Mouse (Mus musculus): Measurements from ENCODE around the gene Mpzl1.

Gene Mpzl1

DNA sequence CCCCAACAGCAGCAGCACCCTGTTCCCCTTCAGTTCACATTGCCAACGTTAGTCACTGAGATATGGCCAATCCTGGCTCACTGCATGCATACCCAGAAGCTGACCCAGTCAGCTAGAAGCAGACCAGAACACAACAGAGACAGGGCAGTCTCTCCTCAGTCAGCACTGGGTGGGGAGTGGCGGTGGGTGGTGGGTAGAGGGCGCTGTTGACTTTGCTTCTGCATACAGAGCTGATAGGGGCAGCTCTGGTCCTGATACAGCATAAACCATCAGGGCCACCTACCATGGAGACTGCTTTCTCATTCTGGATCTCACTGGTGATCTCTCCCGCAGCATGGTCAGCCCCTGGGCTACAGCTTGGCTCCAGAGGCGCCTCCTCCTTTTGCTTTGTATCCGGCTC, 20.7 kb upstream of the Mpzl1 start:
- no peak for DNase-seq

DNA sequence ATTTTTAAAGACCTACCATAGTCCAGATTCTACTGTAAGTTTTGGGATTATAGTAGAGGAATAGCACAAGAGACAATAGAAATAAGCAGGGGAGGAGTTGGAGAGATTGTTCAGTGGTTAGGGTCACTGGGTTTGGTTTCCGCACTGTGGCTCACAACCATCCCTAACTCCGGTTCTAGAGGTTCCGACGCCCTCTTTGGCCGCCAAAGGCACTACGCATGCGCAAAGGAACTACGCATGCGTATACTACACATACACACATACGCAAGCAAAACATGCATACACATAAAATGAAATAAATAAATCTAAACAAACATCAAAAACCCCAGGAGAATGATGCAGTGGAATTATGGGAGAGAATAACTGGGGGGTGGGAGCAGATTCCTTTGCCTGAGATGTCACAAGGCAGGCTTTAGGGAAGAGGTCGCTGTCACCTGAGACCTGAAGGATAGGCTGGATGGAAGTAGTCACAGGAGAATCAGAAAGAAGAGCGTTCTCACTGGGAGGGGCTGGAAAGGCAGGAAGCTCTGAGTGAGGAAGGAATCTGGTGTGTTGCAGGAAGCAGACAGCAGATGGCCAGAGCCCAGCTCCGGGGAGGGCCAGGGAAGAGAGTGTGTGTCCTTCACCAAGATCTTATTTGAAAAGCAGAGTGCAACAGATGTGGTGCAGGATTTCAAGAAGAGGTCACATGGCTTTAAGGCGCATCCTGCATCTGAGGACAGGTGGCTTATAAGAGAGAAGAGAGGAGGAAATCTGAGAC, 19.0 kb upstream of the Mpzl1 start:
- no peak for DNase-seq

DNA sequence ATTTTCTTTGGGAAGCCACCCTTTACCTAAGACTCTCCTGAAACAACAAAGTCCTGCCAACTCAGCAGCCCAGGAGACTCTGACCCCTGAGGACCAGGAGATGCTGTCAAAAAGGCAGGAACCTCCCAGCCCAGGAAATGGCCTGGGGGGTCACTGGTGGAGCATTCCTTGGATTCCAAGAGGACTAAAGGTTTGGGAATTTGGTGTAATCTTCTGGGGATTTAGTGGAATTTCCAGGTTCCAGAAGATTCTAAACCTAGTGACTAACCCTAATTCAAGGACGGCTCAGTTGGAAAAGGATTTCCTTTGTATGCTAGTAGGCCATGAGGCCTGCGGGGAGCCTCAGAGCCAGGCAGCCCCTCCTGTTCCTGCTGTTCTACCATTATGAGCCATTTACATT, 18.2 kb upstream of the Mpzl1 start:
- no peak for DNase-seq

DNA sequence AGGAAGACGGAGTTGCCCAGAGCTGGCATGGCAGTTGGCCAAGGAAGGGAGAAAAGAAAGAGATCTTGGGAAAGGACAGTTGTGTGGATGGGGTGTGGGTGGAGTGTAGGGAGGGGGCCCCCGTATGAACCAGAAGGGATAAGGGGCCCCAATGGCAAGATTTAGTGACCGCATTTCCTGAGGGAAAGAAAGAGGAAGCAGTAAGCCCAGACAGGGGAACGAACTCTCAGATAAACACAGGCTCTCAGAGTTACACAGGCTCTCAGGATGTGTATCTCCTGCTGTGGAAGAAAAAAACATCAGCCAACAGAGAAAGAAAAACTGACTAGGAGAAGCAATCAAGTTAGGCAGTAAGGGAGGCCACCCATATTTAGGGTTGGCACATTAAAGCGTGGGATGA, 16.8 kb upstream of the Mpzl1 start:
- no peak for DNase-seq

DNA sequence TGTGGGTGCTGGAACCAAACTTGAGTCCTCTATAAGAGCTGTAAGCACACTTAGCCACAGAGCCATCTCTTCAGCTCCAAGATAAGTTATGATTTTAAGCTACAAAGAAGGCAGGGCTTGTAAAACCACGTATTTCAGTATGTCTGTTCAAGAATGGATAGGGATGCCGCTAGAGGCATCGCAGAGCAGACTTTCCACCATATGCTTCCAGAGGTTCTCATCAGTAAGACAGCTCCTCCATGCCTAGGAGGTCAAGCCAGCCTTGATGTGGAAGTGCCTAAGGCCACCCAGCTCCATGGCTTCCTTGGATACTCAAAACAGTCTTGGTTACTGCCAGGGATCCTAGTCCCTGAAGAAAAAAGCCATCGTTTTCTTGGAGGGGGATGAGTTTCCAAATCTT, 10.8 kb upstream of the Mpzl1 start:
- DNase-seq, result no peak

DNA sequence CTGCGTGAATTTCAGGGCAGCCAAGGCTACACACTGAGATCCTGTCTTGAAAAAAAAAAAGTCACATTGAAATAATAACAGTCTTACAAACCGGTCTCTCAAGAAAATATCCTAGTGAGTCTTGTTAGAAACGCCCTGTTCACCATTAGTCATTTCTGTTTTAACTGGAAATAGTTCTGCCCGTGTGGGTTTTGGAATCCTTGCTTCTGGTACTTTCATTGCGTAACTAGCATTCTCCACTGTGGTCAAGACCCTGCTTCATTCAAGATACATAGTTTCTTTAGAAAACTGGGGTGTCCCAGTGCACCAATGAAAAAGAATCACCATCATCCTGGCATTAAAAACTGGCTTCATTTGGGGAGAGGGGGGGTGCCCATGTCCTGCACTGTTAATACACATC, 9.4 kb upstream of the Mpzl1 start:
- no peak for DNase-seq

DNA sequence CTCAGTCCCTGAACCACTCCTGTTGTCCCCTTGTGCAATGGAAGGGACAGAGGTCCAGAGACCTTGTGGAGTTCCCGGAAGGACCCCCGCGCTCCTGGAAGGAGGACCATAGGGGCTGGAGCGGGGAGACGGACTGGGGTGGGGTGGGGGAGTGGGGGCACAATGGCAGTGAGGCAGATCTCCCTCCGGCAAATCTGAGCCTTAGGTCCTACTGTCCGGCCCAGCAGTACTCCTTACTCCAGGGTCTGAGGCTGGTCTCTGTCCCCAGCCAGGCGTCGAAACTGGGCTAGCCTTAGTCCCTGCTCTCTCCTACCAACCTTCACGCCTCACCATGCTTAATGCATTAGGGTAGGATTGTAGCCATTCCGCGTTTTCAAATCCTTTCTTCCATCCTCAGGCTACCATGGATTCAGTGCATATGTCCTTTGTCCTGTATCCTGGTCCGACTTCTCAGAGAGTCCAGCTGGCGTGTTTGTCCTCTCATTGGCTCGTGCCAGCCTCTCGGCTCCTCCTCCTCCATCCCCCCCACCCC, 8.5 kb upstream of the Mpzl1 start:
- peak; percentile 45 to 55 for DNase-seq

DNA sequence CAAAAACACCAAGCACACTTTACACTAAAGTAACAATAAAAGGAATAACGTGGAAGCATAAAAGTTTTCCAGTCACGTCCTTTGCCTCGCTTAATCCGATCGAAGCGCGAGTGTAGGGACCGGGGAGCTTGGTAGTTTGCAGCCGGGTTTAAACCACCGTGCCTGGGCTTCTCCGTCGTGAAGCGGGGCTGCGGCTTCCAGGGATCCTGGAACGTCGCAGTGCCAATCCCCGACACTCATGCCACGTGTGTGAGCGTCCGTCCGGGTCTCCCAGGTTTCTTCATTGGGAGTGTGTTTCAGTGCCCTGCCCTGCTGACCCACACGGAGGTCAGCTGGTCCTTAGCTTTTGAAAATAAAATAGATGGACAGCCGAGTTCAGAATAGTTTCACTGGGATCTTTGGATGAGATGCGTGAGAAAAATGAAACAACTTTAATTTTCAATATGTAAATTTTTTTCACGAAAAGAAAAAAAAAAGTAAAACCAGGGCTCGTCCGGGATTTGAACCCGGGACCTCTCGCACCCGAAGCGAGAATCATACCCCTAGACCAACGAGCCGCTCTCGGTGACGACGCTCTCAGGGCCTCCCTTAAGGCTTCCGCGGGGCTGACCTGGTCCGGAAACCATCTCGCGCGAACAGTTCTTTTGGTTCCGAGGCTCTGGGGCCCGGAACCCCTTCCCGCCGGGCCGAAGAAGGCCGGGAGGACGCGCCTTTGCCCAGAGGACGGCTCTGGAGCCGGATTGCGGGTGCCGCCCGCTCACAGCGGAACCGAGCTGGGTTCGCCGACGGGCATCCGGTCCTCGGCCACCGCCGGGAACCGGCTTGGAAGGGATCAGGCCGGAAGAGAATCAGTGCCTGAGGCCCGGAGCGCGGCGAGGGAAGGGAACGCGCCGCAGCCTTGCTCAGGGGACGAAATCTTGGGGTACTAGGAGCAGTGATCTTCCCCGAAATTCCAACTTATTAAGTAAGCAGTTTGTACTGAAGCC, 7.7 kb upstream of the Mpzl1 start:
- peak; percentile 90 to 93 for DNase-seq

DNA sequence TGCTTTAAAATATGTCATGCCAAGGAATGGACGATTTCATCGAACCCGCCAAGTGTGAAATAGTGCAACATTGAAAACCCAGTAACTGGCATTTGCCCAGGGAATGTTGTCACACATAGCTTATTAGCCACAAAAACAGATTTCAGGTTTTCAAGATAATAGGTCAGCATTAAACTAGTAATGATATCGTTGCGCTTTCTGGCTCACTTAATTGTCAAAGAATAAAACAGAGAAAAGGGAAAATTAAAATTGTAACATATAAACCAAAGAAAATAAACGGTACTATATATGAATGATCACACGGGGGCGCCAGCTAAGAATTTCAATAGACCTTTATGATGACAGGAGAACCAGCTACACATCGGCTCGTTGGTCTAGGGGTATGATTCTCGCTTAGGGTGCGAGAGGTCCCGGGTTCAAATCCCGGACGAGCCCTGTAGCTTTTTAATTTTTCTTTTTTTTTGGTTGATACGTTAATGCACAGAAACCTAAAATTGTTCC, 7.0 kb upstream of the Mpzl1 start:
- peak; percentile 68 to 76 for DNase-seq

DNA sequence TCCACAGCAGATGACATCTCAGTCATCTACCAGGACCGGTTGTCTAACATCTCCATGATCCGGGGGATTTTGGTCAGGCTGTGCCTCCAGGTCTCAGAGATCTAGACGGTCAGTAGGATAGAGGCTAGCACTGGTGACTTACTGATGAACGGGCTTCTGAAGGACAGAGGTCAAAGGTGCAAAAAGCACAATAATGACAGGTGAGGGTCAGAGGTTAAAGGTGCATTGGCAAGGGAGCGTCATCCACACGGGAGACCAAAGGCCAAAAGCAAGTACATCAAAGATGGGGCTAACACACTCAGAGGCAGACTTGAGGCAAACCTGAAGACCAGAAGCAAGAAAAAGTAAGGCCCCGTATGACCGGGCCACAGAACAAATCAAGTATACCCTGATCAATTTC, 2.0 kb upstream of the Mpzl1 start:
- no peak for DNase-seq

DNA sequence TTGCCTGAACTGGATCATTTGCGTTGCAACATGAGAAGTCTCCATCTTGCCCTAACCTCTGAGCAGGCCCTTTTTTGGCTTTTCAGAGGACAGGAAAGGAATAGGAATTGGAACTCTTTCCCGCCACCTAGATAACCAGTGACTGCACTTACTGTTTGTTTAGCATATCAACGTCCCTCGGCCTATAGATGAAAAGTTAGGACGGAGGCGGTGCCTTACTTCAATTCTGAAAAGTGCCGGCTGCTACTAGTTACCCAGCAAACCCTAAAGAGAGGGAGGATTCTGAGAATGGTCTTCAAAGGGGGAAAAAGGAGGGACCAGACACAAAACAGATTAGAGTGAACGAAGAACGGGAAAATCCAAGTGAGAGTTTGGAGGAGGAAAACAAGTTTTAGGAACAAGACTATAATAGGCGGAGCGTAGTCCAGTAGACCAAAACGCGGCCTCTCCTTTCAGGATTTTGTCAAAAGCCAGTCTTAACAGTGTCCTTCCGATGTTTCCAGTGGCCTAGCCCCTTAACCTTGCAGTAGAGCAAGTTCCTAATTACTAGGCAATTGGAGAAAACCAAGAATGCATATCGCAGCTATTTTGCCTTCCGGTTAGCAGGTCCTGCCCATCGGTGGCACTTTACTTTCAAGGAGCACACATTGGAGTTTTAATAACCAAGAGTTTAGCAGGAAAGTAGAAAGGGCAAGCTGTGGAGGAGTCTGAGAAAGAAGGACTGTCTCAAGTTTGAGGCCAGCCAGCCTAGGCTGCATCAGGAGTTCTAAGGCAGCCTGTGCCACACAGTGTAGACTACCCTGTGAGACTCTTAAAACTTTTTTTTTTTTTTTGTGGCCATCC, 938 bp upstream of the Mpzl1 start:
- no peak for DNase-seq

DNA sequence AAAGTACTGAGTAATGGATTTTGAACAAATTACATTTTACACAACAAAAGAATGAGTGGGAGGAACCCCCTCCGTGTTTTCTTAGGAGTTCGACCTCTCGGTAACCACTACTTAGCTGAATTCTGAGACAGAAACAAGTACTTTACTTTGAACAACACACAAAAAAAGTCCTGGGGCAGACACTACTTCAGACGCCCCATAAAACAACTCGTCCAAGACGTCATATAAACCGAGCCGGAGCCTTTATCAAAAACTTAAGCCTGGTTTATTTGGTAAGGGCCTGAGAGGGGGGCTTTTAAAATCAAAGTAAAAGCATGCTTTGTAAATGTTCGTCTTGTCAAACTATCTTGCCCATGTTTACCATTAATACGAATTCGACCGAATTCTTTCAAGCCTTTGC, 993 bp downstream of the Mpzl1 start:
- no peak for DNase-seq

DNA sequence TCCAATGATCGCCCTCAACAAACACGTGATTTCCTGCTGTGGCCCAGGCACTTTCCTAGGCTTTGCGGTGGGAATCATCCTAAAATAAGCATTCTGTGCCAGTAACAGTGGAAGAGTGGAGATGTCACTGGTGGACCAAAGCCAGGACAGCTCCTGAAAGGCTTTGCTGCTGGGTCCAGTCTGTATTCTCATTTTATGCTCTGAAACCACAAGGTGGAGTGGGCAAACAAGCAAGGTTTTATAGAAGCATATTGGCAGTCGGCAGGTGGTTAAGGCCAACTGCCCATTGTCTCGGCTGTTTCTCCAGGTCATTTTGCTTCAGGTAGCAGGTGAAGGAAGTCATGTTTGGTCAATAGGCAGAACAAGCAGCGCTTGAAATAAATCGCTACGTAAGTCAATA, 3.2 kb downstream of the Mpzl1 start:
- DNase-seq, result peak in 1 of 2 experiments; percentile 43

DNA sequence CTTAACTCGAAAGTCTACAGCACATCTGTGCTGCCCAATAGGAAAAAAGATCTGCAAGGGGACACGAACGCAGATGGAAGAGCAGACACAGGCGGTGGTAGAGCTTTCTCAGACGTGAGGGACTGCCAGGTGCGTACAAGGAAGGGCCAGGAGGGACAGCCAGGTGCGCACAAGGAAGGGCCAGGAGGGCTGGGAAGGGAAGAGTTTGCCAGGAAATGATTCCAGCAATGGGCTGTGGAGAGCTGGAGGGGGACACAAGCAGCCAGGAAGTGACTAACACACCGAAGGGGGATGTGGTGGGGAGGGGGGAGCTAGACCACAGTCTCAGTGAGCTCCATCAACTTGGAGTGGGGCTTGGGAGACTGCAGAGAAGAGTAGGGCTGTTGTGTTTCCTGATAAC, 4.4 kb downstream of the Mpzl1 start:
- no peak for DNase-seq

DNA sequence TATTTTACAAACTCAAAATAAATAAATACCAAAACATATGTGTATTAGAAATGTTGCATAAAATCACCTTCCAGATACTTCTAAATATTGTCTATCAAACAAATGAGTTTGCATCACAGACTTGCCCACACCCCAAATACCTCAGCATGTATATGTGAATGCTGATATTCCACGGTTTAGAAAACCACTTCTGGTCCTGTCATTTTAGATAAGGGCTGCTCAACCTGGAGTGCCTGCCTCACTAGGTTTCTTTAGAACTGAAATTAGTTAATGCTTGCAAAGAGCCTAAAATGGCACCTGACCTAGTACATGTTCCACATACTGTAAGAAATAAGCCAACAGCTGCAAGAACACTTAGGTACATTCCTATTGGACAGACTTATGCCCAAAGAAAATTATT, 5.7 kb downstream of the Mpzl1 start:
- no peak for DNase-seq

DNA sequence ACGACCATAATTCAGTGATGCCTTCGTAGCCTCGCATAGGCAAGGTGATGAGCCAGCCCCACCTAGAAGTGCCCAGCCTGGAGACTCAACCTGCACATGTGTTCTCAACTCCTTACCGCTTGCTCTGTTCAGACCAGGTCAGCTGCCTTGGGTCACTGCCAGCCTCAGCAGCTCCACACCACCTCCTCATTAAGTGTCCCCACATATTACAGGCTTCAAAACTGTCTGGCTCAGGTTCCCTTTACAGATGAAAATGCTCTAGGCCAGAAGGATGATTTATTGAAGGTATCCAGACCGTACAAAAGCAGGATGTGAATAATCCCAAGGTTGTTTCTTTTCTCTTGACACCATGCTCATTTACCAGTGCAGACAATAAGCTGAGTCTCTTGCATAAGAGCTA, 8.4 kb downstream of the Mpzl1 start:
- no peak for DNase-seq

DNA sequence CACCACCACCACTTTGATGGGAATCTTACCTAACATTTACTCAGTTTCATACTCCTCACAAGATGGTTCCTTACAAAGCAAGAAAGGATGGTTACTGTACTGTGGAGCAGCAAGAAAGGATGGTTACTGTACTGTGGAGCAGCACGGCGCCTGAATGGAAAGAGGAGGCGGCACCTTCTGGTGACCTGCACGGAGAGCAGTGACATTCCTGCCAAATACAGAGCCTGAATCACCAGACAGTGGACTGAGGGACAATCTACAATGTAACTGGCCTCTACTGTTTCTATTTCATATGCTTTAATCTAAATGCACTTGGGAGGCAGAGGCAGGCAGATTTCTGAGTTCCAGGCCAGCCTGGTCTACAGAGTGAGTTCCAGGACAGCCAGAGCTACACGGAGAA, 9.3 kb downstream of the Mpzl1 start:
- DNase-seq, result no peak

DNA sequence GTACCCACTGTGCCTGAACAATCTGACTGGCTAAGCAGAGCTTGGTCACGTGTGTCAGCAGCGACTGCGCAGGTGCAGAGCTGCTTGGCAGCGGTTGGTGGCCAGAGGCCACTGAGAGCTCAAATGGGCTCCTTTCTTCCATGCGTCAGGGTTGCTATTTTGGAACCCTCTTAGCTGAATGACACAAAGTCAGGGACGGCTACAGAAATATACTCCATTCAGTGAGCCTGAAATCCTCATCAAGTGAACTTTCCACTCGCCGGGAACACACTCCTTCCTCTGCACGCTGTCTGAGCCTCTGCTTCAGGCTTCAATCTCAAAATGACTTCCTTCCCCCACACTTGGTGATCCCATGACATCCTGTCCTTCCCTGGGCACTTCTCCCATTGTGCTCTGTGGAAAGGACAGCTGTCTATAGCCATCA, 16.1 kb downstream of the Mpzl1 start:
- peak in 1 of 2 experiments; percentile 54 for DNase-seq

DNA sequence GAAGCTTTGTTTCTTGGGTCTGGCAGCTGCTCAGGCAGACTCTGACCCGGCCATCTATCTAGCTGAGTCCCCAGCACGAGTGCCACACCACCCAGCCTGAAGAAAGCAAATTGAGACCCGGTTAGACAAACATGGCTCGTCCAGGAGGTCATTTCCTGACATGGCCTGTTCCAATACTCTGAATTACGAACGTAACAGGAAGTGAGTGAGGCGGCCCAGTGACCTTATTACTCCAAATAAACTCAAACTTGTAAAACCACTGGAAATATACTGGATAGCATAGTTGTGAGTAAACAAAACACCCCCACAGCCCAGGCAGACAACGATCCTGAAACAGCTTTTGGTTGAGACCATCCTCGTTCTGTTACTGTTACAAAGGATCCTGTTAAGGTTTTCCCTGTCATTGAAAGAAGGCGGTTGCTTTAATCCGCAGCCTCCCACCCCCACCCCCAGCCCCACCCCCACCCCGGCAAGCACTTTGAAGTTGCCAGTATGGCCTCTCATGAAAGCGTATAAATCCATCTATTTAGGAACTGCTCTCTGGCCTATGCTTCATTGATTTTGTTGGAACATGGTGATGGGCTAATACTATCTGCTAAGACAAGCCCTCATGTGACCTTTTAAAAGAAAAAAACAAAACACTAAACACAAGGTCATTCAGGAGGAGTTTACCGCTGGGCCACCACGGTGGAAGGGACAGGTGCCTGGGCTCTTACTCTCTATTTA, 17.0 kb downstream of the Mpzl1 start:
- peak; percentile 35 to 64 for DNase-seq

DNA sequence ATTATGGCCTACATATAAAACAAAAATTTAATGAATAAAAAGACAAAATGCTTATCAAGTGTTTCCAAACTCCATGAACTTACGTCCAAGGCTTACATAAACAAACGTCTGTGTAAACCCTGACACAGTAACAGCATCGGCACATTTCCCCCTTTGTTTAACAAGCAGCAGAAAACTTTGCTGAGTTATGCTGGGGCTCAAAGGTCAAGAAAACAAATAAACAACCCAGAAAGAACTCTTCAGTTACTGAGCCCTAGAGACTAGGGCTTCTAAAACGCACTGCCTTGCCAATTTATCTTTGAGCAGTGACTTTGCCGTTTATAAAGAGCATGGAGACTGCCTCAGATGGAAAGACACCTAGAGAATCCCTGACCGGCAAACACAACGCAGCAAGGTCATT, 17.7 kb downstream of the Mpzl1 start:
- DNase-seq, result no peak

DNA sequence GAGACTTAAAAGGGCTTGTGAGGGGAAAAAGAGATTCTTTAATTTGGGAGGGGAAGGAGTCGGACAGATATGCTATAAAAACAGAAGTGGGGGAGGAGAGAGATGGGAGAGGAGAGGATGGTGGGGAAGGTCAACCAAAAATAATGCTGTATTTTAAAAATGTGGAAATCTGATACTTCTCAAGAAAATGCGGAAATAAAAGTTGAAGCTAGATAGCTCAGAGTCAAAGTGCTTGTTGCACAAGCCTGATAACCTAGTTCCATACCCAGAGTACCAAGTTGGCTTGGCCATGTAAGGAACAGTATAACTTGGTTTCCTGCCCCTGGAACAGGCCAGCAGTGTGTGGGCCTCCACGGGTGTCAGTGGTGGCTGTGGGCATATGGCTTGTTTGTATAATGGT, 19.5 kb downstream of the Mpzl1 start:
- no peak for DNase-seq

DNA sequence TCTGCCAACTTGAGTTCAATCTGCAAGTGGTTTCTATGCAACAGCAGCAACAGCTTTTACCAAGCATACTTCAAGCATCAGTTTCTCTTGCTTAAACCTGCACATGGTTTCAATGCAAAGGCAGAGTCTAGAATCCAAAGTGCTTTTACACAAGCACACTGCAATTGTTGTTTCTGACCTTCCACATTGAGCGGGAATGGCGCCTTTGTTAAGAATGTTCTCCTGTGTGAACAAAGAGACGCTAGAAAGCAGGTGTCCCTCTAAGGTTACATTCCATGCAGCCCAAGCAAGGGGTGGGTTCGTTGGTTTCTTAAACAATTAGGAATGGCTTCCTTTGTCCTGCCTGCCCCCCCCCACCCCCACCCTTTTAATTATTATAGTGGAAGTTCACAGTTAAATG, 20.4 kb downstream of the Mpzl1 start:
- no peak for DNase-seq

All from lung, adult 18-20 months (tissue).